Mouse (Mus musculus): Measurements from ENCODE around the gene Rps15. TPM values are rescaled to one million over a fixed set of nuclear protein-coding genes. Genes with fewer than 3 reads are reported as not detected.

Gene Rps15
- total and polyA plus RNA-seq, 3 experiments = 748 to 1,041 (median 861) TPM

DNA sequence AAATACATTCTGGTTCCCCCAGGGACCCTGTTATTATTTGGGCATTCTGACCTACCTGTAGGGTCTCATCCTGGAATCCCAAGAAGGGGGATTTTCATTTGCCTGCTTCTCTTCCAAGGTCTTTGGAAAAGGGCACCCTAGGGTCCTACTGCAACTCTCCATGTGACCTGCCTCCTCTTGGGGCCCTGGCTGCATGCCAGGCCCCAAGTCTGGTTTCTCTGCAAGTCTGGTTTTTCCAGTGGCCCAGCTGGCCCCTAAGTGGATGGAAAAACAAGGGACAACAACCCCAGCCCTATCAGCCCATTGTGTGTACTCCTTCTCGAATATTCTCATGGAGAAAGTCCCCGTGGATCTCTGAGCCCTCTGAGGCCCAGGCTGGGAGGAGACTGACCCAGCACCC lies 38.6 kb downstream of the Rps15 start:
- intact Hi-C loops (cut with DNase I) = no loop called here
- no peak for DNase-seq
- no peaks in the 10 kb centered on the region for H3K4me1 ChIP-seq (ENCODE audit: control insufficient read depth, insufficient read depth, low read length)
- no peak overlapping the region for H3K4me3 ChIP-seq
- WGBS = 49% methylated on average over 2 of the region's 2 CpGs
- H3K36me3 ChIP-seq (ENCODE audit: control insufficient read depth, insufficient read depth, low read length) = no peaks in the 10 kb centered on the region
- no peak overlapping the region for H3K9ac ChIP-seq (ENCODE audit: low read depth, low read length)
- no peaks in the 10 kb centered on the region for H3K79me2 ChIP-seq (replicated peaks; ENCODE audit: control insufficient read depth, insufficient read depth, low read length)
- H3K27ac ChIP-seq = no peak overlapping the region
- no peaks in the 10 kb centered on the region for H3K27me3 ChIP-seq (ENCODE audit: control insufficient read depth, insufficient read depth, low read length)
- TF ChIP-seq POLR2A (IDR thresholded peaks at IDR 0.05; ENCODE audit: insufficient read depth, low read depth, low read length) = no peak
- no peak for TF ChIP-seq CTCF (IDR thresholded peaks at IDR 0.05)
- no peak for TF ChIP-seq EP300 (IDR thresholded peaks at IDR 0.05; ENCODE audit: insufficient read depth, low read depth, low read length)

DNA sequence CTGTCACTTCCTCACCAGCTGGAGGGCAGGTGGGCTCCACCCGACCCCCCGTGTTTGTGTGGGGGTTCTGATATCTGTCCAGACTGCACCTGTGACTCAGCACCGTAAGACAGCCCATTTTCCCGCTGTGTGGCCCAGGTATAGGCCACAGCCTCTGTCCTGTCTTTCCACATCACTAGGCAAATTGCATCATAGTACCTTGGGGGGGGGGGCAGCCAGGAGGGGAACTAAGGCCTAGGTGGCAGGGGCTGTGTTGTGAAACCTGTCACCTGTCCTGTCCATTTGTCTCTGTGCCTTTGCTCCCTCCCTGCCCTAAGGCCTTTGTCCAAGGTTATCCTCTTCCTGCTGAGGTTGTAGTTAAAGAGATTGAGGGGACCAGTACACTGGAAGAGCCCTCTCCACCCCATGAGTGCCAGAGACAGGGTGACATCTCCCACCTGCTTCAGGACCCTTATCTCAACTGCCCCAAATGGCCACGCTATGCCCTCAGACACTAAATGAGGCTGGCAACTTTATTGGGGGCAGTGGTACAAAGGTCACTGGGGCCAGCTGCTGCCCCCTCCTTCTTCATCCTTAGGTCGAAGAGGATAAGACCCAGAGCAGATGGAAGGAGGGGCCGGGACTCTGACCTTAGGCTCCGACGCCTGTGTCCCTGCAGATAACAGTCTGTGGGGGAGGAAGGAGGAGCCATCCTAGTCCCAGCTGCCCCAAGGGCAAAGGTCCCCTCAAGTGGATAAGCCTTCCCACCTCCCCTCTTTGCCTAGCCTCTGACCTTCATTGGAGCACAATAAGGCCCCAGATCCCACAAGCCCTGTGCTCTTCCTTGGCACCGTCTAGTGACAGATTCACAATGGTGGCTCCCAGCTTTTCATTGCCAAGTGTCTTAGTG lies 39.6 kb downstream of the Rps15 start:
- H3K4me3 ChIP-seq = no peak overlapping the region
- WGBS = 64% methylated on average over 10 of the region's 10 CpGs
- intact Hi-C loops (cut with DNase I) = no loop called here

DNA sequence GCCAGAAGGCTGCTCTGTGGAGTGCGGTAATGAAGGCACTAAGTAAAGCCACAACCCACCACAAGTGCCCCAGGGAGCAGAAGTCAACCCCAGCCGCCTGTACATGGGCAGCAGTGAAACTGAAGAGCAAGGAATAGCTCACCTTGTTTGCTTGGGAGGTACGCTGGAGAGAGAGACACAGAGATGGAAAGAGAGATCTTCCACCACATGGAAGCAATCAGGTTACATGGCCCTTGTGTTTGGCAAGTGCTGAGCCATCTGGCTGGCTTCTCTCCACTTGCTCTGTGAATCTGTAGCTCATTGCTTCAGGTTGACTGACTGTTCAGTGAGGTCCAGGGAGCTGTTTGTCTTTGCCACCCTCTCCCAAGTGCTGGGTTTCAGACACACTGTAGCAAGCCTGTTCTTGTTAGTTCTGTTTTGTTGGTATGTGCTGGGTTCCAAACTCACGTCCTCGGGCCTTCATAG lies 40.3 kb downstream of the Rps15 start:
- Histone ChIP-seq H3K9ac (ENCODE audit: low read depth, low read length) (no peak overlapping the region), H3K36me3 (ENCODE audit: control insufficient read depth, insufficient read depth, low read length) (no peaks in the 10 kb centered on the region), H3K4me1 (ENCODE audit: control insufficient read depth, insufficient read depth, low read length) (no peaks in the 10 kb centered on the region), H3K27ac (no peak overlapping the region), H3K4me3 (no peak overlapping the region), H3K27me3 (ENCODE audit: control insufficient read depth, insufficient read depth, low read length) (no peaks in the 10 kb centered on the region), H3K79me2 (replicated peaks; ENCODE audit: control insufficient read depth, insufficient read depth, low read length) (no peaks in the 10 kb centered on the region)
- DNase-seq = no peak
- no peak for TF ChIP-seq CTCF (IDR thresholded peaks at IDR 0.05)
- TF ChIP-seq POLR2A (IDR thresholded peaks at IDR 0.05; ENCODE audit: insufficient read depth, low read depth, low read length) = no peak
- TF ChIP-seq EP300 (IDR thresholded peaks at IDR 0.05; ENCODE audit: insufficient read depth, low read depth, low read length) = no peak
- intact Hi-C loops (cut with DNase I) = no loop called here
- WGBS = 89% methylated on average over 5 of the region's 5 CpGs

More for the DNA sequence above, 39.6 kb downstream of the Rps15 start:
- H3K79me2 ChIP-seq (replicated peaks; ENCODE audit: control insufficient read depth, insufficient read depth, low read length) = no peaks in the 10 kb centered on the region
- no peaks in the 10 kb centered on the region for H3K4me1 ChIP-seq (ENCODE audit: control insufficient read depth, insufficient read depth, low read length)
- H3K9ac ChIP-seq (ENCODE audit: low read depth, low read length) = no peak overlapping the region
- no peak overlapping the region for H3K27ac ChIP-seq
- H3K36me3 ChIP-seq (ENCODE audit: control insufficient read depth, insufficient read depth, low read length) = no peaks in the 10 kb centered on the region
- DNase-seq = no peak
- no peaks in the 10 kb centered on the region for H3K27me3 ChIP-seq (ENCODE audit: control insufficient read depth, insufficient read depth, low read length)
- TF ChIP-seq EP300 (IDR thresholded peaks at IDR 0.05; ENCODE audit: insufficient read depth, low read depth, low read length) = no peak
- TF ChIP-seq POLR2A (IDR thresholded peaks at IDR 0.05; ENCODE audit: insufficient read depth, low read depth, low read length) = no peak
- TF ChIP-seq CTCF (IDR thresholded peaks at IDR 0.05) = no peak

DNA sequence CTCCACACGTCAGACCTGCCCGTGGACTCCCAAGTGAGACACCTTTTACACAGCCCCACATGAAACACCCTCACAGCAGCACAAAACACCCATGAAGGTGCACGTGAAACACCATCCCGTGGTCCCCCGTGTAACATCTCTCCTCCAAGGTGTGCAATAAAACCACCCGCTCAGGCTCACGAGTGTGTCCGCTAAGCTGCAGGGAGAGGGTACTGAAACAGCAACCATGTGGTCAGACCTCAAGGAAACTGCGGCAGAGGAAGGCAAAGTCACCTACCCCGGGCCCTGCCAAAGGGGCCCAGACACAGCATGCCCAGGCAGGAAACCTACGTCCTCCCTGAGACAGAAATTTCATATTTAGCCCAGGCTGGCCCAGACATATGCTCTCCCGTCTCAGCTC lies 44.0 kb downstream of the Rps15 start:
- Histone ChIP-seq H3K4me1 (ENCODE audit: control insufficient read depth, insufficient read depth, low read length) (peaks cover 6% of the 10 kb centered on the region; the same call in 1 of the 2 replicates), H3K9ac (ENCODE audit: low read depth, low read length) (no peak overlapping the region), H3K36me3 (ENCODE audit: control insufficient read depth, insufficient read depth, low read length) (no peaks in the 10 kb centered on the region), H3K27ac (no peak overlapping the region), H3K4me3 (no peak overlapping the region), H3K79me2 (replicated peaks; ENCODE audit: control insufficient read depth, insufficient read depth, low read length) (no peaks in the 10 kb centered on the region), H3K27me3 (ENCODE audit: control insufficient read depth, insufficient read depth, low read length) (no peaks in the 10 kb centered on the region)
- DNase-seq = no peak
- intact Hi-C loops (cut with DNase I) = no loop called here
- TF ChIP-seq CTCF (IDR thresholded peaks at IDR 0.05) (no peak), EP300 (IDR thresholded peaks at IDR 0.05; ENCODE audit: insufficient read depth, low read depth, low read length) (no peak), POLR2A (IDR thresholded peaks at IDR 0.05; ENCODE audit: insufficient read depth, low read depth, low read length) (no peak)
- WGBS = 85% methylated on average over 12 of the region's 12 CpGs

DNA sequence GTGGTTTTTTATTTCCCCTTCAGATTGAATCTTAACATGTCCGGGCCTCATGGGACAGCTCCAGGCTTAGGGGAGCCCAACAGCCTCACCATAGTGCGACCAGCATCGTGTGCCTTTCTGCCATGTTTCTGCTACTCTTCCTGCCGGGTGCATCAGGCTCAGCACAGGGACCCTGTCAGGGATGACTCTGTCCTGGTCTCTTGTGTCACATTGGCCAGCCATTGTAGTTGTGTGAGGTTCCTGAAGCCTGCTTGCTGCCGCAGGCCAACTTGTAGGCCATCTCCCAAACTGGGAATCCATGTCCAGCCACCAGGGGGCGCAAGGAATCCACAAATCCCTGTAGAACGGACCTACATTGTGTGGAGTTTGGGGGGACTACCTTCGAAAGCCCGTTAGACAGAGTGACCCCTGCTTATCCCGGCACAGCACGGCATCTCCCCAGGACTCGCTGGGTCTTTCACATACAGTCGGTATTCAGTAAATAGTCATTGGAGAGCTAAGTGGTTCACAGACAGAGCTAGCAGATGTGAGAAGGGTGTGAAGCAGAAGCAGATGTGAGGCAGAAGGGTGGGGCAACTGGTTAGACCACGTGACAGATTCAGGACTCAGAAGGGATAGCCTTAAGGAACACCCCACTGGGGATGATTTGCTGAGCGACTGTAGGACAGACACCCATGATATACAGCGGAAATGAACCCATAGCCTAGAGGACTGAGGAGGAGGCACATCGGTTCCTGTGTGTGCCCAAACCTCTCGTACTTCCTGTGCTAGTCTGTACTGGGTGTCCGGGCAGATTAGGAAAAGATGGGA lies 47.9 kb downstream of the Rps15 start:
- Histone ChIP-seq H3K27me3 (ENCODE audit: control insufficient read depth, insufficient read depth, low read length) (peaks cover 6% of the 10 kb centered on the region; the same call in 1 of the 2 replicates), H3K36me3 (ENCODE audit: control insufficient read depth, insufficient read depth, low read length) (peaks cover 3% of the 10 kb centered on the region; the same call in 1 of the 2 replicates), H3K9ac (ENCODE audit: low read depth, low read length) (no peak overlapping the region), H3K4me1 (ENCODE audit: control insufficient read depth, insufficient read depth, low read length) (peaks cover 15% of the 10 kb centered on the region), H3K27ac (no peak overlapping the region; the same call in 1 of the 2 replicates), H3K4me3 (peak overlapping the region; percentile 8; the same call in 1 of the 2 replicates), H3K79me2 (replicated peaks; ENCODE audit: control insufficient read depth, insufficient read depth, low read length) (no peaks in the 10 kb centered on the region)
- intact Hi-C loops (cut with DNase I) = no loop called here
- TF ChIP-seq EP300 (IDR thresholded peaks at IDR 0.05; ENCODE audit: insufficient read depth, low read depth, low read length) (peak; percentile 54; the same call in 1 of the 2 replicates), CTCF (IDR thresholded peaks at IDR 0.05) (peak; percentile 98), POLR2A (IDR thresholded peaks at IDR 0.05; ENCODE audit: insufficient read depth, low read depth, low read length) (0 out of 2 replicates have a peak, but pooled peaks have one; percentile 30)
- WGBS = 20% methylated on average over 19 of the region's 19 CpGs
- peak; percentile 84 to 90 for DNase-seq
